Mouse (Mus musculus) B cell, adult 2 months (primary cell): ENCODE results near the gene Large1.
"Not testable (repeated sequence)": the region's sequence is repeated elsewhere in the genome, so short reads cannot be mapped to it uniquely, and the experiment has no call there.

Experiments
- DNase-seq, 2 experiments: peaks; one replicate each; pipeline ENCODE4 v3.0.0; 2022

The Large1 gene

GRCm38 (mm10) chr8:73293655-73294054, 59.7 kb downstream of the Large1 start:
- DNase-seq, result no peak

- no peak for DNase-seq
These were observed 61.7 kb downstream of the Large1 start for GRCm38 (mm10) chr8:73291630-73292029.

GRCm38 (mm10) chr8:73290636-73291035, 62.7 kb downstream of the Large1 start:
- DNase-seq, result no peak

DNA sequence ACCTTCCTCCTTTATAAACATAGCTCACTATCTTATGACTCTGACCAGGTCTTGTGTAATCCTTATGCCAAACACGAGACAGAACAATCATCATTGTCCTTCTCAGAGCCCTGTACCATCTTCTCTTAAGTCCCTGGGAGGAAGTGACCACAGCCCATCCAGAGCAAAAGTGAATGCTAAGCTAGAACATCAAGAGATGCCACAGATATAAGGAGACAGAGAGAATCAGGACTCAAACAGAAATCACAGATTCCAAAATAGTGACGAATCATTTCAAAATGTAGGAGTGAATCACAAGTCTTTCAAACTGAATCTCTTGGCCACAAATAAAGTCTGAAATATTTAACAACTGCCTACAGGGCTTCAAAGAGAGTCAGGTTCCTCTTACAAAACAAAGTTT, 63.5 kb downstream of the Large1 start:
- DNase-seq, result no peak

DNA sequence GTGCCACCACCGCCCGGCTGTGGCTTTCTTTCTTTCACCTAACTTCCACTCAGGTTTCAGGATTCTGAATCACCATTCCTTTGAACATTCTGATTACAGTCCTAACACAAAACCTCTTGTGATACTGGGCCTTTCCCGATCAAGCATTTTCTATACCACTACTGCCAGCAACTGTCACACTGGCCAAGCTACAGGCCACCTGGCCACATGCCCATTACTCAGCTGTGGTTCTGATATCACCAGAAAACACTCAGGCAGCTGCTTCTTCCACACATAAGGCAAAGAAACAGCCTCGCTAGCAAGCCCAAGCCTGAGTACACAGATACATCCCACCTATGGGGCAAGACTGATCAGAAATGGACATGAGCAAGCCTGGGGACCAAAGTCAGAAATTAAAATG, 71.3 kb downstream of the Large1 start:
- no peak for DNase-seq

DNA sequence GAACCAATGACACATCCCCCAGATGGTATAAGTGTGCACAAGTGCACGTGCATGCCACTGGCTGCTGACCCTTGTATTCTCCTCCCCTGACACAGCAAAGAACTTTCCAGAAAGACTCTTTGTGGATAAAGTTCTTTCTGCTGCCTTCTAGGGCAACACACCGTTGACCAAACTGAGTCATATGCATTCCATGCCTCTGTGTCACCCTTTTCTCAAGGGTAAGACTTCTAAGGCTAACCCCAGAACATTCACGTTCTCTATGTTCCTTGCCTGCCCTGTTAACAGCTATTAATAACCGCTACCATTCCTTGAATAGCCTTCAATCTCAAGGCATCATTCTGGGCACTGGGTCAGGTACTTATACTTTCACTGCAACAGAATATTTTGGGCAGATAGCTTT, 77.3 kb downstream of the Large1 start:
- DNase-seq, result no peak

DNA sequence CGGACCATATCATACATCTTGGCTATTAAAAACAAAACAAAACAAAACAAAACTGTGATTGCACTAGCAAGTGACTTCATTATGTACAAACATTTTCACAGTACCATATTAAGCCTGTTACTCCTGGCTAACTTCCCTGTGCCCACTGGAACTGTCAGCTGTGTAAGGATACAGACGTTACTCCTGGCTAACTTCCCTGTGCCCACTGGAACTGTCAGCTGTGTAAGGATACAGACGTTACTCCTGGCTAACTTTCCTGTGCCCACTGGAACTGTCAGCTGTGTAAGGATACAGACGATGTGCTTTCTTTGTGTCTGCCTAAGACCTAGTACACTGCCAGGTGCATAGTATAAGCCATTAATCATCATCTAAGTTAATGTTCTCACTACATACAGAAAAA, 77.9 kb downstream of the Large1 start:
- DNase-seq, result not testable (repeated sequence)

- DNase-seq, result no peak
These were observed 80.2 kb downstream of the Large1 start for GRCm38 (mm10) chr8:73273150-73273549.

GRCm38 (mm10) chr8:73270991-73271390, 82.3 kb downstream of the Large1 start:
- DNase-seq, result no peak

- DNase-seq, result no peak
These were observed 95.4 kb downstream of the Large1 start for GRCm38 (mm10) chr8:73257981-73258380.

DNA sequence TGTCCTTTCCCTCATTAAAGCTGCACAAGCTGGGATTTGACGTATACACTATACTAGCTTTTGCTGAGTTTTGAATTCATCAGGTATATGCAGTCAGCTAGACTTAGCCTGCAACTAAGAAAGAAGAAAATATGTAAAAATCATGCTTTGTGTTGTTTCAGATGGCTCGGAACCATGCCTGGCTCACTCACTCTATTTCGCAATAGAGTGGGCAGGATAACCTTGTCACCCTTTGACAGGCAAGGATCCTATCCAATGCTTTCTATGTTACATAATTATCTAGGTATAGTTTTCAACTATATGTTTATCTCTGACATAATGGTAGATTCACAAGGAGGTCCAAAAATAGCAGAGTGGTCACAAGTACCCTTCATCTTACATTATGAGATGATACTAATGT, 109.2 kb downstream of the Large1 start:
- DNase-seq, result no peak

DNA sequence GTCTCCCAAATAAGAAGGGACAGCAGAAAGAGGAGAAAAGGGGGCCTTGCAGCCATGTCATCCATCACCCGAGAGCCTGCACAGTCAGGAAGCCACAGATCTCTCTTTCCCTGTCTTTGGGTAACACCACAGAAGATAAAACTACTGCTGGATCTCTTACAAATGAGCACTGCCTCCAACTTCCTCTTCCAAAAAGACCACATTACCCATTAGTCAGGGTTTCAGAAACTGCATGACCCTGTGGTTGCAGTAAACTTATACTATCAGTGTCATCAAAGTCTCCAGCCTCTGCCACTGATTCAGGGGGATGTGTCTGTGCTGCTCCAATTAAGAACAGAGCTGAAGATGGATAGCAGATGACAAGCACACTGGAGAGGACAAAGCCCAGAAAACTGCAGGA, 111.3 kb downstream of the Large1 start:
- DNase-seq, result no peak

DNA sequence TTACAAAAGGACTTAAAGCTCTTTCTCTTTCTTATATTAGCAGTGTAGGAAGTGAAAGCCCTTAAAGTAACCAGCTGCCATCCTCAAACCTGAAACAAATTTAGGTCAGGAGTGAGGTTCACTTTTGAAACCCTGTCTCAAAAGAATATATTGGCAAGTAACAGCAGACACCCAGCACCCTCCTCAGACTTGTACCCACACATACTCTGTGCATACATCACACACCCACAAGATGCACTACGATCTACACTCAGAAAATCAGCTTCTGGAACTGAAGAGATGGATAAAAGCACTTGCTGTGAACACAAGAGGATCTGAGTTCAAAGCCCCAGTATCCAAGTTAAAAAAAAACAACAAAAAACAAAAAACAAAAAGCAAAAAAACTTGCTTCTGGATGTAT, 119.1 kb downstream of the Large1 start:
- no peak for DNase-seq

DNA sequence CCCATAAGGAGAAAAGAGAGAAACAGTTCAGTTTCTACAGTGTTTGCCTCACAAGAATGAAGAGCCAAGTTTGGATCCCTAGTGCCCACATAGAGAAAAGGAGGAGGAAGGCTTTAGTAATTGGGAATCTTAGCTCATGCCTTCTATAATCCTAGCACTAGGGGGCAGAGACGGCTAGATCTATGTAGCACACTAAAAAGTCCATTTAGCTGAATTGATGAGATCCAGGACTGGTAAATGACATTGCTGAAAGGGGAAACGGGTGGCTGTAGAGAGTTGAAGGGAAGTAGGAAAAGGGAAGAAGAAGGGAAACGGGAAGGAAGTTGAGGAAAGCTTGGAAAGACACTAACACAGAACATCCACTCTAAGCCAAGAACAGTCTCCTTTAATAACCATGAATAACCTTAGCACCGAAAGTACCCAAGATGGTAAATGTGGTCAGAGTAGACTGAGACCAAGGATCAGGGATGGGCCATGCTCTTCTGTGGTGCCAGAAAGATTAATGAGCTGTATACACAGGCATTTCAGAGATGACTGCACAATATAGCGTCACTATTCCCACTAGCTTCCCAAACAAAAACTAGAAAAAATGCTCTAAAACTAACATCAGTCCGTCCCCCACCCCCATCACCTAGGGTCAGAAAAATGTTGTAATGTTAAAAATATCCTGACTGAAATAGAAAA, 119.8 kb downstream of the Large1 start:
- DNase-seq, result no peak

DNA sequence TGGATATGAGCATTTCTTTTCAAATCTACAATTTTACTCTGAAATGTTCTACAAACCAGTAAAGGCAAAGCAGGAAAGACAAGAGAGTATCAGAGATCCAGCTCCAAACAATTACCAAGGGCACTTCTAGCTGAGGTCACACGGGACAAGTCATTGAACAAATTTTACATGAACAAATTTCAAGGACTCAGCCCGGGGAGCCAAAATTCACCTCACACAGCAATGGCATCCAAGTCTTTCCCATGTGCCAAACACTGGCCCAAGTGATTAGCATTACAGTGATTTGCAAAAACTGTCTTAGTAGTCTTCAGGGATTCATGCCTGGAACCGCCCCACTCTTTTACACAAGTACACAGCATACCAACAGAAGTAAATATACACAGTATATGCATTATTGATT, 126.5 kb downstream of the Large1 start:
- DNase-seq, result no peak

DNA sequence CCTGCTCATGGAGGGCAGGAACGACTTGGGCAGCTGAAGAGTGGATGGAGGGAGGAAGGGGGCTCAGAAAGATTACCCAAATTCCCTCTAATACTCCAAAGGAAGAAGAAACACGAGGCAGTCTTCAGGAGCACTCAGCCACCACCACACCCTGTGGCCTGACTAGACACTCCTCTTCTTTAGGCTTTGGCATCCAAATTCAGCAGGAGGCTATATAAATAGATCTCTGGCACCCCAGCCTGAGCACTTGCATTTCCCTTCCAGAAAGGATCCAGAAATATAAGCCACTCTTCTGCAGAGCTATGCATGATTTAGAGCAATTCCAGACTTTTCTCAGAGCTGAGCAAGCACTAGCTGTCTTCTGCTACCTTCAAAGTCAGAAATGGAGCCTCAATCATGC, 127.7 kb downstream of the Large1 start:
- DNase-seq, result no peak

GRCm38 (mm10) chr8:73219178-73219811, 134.0 kb downstream of the Large1 start:
- DNase-seq, result no peak

DNA sequence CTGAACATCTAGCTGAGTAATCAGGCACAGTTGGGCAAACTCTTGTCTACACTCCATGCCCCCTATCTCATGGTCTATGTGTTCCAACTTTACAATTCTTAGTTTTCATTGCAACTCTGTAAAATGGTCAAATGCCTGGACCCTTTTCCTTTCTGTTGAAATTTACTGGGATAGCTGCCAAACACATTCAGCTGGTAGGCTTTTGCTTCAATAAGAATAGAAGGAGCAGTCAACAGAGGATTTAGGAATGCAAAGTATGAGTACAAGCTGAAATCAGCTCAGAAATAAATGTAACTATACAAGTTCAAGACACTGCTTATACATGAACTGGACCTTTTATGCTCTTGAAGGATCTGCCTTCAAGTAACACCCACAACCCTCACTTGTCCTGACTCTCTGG, 146.5 kb downstream of the Large1 start:
- DNase-seq, result no peak

DNA sequence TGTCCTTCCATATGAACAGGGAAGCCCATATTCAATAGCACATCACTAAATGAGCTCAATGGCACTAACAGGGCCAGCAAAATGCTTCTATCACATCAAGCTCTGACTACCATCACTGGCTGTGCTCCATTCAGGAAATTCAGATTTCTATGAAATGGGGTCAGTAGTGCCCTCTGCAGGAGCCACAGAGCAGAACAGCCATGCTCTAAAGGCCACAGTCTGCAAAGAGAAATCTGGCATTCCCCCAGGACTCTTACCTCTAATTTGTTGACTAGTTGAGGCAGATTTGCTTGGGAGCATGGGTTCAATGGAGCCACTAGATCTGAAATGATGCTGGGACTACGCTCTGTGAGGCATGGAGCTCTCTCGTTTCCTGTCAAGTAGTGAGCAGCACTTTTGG, 151.5 kb downstream of the Large1 start:
- no peak for DNase-seq

GRCm38 (mm10) chr8:73197714-73198113, 155.6 kb downstream of the Large1 start:
- DNase-seq, result no peak

- DNase-seq, result no peak
These were observed 164.7 kb downstream of the Large1 start for GRCm38 (mm10) chr8:73188684-73189083.

- DNase-seq, result no peak
These were observed 166.0 kb downstream of the Large1 start for GRCm38 (mm10) chr8:73187381-73187780.

DNA sequence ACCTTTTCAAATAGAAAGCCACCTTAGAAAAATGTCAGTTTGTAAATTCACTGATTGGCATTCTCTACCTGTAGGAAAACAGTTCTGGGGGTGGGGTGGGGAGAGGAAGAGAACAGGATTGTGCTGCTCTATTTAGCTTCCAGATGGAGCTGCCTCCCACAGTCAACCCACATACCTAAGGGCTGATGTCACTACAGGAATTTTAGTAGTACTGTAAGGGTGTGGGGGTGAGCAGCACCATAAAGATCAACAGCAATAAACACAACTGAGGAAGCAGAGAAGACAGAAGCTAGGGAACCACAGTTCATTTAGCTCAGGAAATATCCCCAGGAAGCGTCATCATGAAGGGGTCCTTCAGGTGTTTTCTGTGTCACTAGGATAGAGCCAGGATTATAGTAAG, 174.9 kb downstream of the Large1 start:
- DNase-seq, result no peak

DNA sequence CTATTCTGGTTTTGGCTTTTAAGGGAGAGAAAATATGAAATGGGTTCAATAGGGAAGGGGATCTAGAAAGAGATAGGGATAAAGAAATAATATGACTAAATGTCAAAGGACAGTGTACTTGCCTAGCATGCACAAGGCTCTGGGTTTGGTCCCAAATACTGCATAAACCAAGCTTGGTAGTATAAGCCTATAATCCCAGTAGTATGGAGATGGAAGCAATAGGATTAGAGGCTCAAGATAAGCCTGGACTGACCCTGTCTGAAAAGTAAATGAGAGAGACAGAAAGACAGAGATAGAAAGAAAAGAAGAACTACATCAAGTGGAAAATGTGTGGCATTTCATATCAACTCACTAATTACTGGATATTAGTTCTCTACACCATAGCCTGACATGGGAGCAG, 180.7 kb downstream of the Large1 start:
- DNase-seq, result no peak

DNA sequence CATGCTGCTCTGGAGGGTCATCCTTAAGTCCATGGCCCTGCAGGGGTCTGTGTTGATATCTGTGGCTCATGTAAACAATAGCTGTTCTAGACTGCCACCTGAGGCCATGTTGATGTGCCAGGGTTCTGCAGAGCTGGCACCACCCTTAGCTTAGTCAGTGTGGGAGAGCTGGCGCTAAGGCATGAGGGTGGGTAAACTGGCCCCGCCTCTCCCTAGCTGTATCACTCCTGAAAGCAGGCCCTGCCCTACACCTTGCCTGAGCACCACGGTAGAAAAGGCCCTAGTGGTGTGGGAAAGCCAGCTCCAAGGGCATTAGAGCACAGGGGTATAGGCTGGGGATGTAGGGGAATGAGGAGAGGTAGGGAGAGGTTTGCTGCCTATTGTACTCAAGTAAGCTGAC, 191.3 kb downstream of the Large1 start:
- no peak for DNase-seq
